Mouse (Mus musculus): ENCODE results near the gene Gfm1.

Gene Gfm1

DNA sequence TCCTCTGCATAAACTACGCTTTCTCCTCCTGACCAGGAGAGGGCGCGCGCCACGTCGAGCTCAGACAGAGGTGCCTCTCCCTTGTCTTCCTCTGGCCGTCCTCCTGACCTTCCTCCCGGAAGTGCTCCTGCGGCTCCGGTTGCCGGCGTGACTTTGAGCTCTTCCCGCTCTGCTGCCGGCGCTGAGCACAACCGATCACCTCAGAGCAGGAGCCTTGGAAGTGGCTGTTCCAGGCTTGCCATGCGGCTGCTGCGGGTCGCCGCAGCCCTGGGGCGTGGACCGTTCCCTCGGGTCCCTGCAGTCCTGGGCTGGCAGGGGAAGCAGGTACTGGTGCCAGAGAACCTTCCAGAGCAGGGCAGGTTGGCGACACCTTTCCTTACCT lies at the start of gene Gfm1:
Gfm1 (plus strand) TSS at position 98 of the 382 bp plus-strand sequence.
- DNase-seq (ENCODE audit: low spot score), result peak; percentile 88

DNA sequence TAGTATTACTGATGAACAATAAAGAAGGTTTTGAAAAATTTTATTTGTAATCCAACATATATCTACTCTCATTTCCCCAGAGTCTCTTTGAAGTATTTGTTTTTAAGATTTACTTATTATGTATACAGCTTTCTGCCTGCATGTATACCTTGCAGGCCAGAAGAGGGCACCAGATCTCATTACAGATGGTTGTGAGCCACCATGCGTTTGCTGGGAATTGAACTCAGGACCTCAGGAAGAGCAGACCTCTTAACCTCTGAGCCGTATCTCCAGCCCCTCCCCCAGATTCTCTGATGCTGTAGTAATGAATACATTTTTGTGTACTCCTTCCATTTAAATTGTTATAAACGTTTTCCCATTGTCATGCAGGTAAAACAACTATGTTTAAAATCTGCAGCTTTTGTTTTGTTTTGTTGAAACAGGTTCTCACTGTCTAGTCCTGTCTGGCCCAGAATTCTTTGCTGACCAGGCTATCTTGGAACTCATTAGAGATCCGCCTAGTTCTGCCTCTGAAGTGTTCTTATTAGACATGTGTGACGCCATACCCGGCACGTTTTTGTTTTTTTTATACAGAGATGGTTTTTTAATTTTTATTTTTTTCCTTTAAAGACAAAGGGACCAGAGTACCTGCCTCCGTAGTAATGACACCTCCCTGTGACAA lies 428 bp upstream of the Gfm1 start:
- DNase-seq (ENCODE audit: low spot score), result no peak

DNA sequence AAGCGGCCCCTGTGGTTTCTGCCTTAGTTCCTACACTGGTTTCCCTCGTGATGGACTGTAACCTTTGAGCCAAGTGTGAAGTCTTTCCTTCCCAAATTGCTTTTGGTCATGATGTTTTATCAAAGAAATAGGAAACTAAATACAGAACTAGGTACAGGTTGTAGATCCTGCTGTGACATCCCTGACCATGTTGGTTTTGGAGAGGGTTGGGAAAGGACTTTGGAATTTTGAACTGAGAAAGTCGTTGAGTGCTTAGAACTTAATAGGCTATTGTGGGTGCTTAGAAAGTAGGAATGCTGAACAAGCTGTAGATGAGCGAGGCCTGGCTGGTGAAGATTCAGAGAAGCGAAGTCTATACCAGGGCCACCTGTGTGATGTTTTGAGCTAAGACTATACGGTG lies 4.1 kb downstream of the Gfm1 start:
- no peak for DNase-seq (ENCODE audit: low spot score)

DNA sequence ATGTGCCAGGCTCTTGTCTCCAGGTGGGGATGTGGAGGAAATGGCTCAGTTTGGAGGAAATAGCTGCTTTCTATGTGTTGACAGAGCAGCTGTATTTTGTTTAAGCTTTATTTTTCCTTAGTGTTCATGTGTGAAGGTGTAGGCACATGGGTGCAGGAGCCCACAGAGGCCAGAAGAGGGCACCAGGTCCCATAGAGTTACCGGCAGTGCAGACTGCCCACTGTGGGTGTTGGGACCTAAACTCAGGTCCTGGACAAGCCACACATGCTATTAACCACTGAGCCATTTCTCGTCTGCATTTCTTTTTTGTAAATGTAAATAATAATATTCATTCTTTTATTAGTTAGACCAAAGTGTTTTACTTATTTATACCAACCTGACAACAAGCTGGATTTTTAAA lies 17.2 kb downstream of the Gfm1 start:
- DNase-seq (ENCODE audit: low spot score), result no peak

DNA sequence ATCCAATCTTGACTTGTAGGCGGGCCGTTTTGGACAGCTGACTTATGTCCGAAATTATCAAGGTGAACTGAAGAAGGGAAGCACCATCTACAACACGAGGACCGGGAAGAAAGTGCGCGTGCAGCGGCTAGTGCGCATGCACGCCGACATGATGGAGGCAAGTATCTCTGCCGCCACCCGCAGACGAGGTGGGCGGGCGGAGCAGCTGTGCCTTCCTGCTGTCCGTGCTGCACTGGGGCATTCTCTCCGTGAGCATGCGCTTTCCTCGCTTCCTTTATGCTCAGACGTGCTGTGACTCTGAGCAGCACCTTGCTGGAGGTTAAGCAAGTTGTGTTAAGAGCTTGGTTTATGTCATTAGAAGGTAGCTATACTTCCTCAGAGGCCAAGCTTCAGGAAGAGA lies 19.8 kb downstream of the Gfm1 start:
- no peak for DNase-seq (ENCODE audit: low spot score)

DNA sequence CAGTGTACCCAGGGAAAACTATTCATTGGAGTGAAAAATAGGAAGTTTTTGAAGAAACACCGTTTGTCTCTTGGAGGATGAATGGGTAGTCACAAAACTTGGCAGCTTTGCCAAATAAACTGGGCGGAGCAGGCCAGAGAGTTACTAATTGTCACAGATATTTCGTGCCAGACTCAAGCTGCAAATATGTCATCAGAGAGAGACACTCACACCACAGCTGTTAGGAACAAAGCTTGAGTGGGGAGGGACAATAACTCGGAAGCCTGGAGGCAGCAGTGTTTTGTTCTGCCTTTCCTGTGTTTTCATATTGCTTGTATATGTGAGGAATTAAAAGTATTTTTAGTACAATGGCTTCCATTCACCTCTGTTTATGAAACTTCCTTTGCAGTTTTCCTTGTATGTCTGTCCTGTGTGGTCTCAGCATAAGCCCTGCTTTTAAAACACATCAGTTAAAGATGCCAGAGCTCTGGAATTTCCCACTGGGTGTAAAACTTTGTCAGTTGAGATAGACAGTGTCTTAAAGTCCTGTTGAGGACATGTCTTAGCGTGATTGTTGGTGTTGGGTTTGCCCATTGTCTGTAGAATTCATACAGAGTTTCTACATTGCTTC lies 20.8 kb downstream of the Gfm1 start:
- DNase-seq (ENCODE audit: low spot score), result no peak

DNA sequence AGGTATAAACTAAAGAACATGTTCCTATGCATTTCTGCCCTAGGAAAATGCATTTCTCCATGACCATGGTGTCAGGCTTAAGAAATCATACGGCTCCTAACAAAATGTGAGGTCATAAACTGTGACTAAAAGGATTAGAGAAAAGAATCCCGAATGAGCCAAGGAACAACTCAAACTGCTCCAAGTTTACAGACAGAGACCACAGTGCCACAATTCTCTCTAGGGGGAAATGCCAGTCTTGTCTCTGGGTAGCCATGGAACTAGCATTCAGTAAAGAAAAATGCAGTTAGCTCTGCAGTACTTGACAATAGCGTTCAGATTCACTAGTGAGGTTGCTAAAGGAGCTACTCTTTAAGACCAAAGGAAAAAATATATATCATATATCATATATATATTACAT lies 30.0 kb downstream of the Gfm1 start:
- no peak for DNase-seq (ENCODE audit: low spot score)

DNA sequence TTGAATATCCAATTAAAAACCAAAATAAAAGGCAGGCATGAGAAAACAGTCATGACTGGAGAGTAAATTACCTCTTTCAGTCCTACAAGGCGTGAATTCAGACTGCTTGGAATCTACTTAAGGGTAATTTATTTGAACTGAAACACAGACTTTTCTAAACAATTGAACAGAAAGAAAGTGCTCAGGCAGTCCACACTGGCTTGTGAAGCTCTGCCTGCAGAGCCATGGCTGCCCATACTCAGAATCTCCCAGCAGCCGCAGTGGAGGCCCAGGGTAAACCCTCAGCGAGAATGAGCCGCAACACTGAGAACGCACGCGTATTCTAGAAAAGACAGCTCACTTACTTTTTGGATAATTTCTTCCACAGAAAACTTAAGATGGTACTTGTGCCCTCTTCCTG lies 32.1 kb downstream of the Gfm1 start:
- DNase-seq (ENCODE audit: low spot score), result no peak

DNA sequence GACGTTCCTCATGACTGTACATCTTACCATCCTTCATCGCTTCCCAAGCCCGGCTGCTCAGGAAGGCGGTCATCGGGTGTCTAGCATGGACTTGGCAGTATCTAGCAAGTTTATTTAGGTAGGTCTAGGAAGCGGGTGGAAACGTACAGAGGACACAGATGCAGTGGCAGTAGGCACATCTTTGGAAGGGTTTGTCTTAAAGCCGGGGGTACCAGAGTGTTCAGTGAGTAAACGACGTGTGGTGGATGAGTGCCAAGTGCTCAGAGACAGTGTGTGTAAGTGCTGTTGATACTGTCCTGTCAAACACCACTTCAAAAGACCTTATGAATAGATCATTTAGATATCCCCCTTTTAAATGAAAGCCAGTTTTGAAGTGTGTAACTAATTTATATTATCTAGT lies 32.7 kb downstream of the Gfm1 start:
- no peak for DNase-seq (ENCODE audit: low spot score)

DNA sequence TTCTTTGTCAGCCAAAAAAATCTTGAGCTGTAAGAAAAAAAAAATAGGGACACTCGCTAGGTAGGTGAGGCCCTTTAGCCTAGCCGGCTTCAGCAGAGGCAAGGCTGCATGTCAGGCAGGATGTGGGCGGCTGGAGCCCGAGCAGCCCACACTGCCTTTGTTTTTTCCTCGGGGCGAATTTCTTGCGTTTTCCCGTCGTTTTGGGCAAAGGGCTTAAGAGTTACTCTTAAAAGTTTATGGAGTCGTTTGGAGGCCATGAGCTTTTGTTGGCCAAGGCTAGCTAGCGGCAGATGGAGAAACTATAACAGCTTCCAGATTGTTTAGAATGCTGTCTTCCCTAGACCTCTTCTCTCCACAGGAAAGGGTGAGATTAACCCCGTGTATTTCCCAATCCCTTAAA lies 33.1 kb downstream of the Gfm1 start:
- DNase-seq (ENCODE audit: low spot score), result no peak

DNA sequence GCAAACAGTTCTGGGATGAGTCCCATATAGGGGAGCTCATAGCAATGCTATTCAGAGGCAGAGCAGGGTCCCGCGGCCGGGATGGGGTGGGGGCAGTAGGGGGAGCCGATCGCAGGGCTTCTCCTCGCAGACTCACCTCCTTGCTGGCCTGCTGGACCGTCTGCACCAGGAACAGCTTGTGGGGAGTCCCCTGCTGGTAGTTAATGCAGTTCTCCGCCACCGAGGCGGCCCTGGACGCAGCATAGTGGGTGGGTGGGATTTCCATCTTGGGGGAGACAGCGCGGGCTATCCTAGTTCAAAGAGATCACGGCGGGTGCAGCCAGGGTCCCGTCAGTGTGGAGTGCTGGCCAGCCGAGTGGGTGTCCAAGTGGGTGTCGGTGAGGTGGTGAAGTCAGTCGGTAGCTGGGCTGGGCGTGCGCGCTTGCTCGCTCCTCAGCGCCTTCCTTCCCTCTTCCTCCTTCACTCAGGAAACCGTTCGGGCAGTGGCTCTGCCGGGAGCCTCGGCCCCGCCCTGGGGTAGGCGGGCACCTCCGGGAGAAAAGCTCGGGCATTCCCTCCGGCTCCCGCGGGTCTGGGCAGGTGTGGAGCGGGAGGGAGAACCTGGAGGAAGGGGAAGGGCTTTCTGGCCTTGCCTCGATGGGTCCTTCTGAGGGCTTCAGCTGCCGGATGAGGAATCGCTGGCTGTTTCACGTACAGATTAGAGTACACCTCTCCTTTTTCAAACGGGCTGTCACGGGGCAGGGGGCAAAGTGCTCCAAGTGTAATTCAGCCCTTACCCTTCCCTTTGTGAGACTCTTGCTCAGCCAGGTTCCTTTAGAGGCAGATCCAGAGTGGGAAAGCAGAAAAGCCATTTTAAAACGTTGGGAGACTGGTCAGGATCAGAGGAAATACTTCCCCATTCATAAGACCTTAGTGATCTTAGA lies 33.8 kb downstream of the Gfm1 start, which contains the start of gene Lxn:
Lxn (minus strand) TSS at position 477 of the 923 bp plus-strand sequence.
- peak; percentile 55 for DNase-seq (ENCODE audit: low spot score)

DNA sequence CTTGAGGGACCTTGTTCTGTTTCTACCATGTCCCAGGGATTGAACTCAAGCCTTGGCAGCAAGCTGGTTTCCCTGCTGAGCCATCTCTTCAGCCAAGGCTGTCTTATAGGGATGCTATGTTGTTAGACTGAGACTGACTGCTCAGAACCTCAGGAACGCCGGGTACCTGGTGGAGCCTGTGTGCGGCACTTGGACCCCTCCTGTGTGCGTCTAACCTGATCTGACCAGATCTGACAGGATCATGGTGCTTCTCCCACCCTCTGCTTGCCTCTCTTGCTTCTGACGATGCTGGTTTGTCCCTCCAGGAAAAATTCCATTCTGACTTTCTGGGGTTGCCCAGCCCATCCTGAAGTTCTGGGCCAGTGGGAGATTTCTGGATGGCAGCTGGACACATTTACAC lies 36.7 kb downstream of the Gfm1 start:
- DNase-seq (ENCODE audit: low spot score), result no peak

DNA sequence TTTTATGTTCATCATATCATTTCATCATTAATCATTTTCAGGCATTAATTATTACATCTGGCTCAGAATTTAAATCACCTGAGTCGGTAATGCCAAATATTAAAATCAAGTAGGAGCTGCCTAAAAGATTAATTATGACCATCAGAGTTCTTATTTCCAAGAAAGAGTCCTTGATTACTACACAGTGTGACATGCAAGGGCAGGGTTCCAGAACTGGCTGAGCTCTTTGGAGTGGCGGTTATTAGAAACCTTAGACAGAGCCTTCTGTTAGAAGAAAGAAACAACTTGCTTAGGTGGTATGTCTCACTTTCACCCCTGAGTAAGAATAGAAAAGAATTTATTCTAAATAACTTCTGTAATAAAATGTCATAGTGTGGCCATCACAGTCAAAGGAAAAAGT lies 37.4 kb downstream of the Gfm1 start:
- DNase-seq (ENCODE audit: low spot score), result no peak

DNA sequence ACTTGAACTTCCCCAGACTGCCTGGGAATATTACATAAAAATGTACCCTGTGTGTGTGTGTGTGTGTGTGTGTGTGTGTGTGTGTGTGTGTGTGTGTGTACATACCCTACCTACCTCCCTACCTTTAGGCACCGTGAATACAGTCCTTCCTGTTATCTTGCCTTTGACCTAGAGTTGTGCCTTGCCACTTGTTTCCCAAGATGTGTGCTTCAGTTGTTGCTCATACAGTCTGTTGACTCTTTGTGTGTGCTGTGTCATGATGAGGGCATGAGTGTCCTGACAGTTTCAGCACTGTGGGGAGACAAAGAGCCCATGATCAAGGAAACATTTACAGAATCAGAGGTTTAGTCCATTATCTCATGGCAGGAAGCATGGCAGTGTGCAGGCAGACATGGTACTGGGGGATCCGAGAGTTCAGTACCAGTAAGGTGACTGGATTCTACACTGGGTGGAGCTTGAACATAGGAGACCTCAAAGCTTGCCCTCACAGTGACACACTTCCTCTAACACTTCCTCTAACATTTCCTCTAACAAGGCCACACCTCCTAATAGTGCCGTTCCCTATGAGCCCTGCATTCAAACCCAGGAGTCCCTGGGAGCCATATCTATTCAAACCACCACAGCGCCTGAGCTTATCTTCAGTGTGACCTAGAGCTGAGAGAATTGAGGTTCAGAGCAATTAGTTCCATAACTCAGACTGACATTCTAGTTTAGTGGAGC lies 41.7 kb downstream of the Gfm1 start:
- no peak for DNase-seq (ENCODE audit: low spot score)

DNA sequence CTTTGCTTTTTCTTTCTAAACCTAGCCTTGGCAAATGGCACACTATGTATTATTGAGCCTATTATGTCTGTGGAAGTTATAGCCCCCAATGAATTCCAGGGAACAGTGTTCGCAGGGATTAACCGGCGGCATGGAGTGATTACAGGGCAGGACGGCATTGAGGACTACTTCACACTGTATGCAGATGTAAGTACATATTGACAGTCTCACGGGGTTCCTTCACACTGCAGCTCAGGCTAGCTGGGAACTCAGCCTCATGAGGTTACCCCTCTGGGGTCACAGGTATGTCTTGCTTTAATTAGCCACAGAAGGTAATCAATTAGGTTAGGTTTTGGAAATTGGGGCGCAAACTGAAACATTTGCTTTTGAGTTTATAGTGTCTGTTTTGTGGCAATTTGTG lies 43.5 kb downstream of the Gfm1 start:
- DNase-seq (ENCODE audit: low spot score), result no peak

DNA sequence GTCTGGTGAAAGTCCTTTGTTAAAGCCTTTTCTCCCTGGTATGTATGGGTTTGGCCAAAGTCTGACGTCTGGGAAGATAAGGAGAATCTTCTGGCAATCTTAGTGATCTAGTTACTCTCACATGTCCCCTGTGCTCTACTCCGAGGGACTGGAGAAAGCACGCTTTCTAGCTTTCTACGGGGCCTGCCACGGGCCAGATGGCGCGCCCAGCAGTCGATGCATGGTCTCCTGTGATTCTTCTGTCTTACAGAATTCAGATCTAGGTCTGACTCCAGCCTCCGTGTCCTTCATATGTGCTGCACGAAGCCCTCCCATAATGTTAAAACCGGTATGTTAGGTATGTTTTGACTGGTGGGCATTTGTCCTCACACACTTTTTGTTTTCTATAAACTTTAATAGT lies 49.9 kb downstream of the Gfm1 start:
- no peak for DNase-seq (ENCODE audit: low spot score)

DNA sequence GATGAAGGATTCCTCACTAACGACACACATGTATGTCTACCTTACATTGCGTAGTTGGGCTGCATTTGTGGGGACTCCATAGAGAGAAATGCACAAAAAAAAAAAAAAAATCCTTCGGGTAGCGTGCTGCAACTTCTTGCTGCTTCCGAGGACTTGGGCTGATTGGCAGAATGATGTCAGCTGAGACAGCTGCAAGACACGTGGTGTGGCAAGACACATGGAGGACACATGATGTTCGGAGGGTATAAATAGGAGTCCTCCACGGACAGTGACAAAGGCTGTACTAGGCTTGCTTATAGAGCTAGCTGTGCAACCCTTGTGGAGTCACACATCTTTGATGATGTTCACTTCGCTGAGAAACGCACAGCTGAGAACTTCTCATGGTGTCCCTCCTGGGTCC lies 52.5 kb downstream of the Gfm1 start:
- no peak for DNase-seq (ENCODE audit: low spot score)

DNA sequence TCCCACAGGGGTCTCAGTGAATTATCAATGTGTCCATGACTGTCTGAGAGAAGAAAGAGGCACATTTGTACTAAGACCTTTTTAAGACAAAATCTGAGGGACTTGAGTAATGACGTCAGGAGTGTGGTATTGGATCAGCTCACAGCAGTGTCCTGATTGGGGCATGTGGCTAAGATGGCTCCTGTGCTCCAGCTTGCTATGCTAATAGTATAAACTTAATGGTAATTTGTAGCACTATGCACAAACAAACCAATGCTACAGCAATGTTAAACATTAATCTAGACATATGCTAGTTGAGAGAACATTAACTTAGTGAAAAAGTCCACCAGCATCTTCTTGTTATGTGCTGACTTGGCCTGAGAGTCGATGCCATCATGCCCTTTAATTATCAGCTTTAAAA lies 55.3 kb downstream of the Gfm1 start:
- no peak for DNase-seq (ENCODE audit: low spot score)

DNA sequence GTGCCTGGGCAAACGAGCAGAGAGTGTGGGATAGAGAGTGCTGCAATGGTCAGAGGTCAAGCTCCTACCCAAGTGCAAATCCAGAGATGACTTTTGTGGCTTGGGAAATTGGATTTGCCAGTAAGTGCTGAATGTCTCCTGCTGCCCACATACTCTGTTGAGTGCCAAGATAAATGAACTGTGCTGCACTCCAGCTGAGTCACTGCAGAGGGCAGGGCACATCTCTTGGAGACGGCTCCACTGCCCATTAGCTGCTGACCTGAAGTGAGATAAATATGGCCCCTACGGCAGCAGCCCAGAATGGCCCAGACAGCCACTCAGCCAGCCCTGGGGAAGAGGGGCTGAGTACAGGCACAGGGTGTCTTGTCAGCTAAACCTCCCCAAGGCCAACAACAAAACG lies 60.3 kb downstream of the Gfm1 start:
- DNase-seq (ENCODE audit: low spot score), result no peak

DNA sequence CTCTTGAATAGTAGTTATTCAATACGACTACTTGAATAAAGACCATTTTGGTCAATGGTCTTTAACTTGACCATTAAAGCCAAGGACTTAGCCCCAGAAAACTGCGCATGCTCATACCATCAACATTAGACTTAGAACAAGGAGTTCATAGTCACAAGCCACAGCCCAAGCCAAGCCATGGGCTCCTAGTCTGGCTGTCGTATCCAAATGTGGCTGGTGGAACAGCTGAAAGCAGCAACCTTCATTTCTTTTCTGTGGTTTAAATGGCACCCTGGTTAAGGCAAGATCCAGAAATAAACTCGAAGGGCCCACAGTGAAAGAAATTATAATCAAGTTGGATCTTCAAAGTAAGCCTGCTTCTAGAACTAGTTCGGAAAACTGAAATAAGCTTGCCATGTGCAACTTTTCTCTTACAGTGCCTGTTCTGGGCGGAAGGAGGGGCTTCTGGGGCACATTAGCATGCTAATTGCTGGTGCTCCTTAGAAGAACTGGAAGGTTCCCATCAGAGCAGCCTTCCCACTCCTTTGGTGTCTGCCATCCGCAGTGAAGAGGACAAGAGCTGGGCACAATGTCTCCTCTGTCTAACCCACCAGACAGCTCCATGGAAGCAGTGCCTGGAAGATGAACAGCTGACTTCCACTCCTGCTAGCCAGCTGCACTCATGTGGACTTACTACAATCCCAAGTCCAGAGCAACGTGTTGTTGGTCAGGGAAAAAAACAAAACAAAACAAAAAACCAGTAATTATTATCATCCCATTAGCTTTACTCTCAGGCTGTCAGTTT lies 62.4 kb downstream of the Gfm1 start:
- DNase-seq (ENCODE audit: low spot score), result no peak

DNA sequence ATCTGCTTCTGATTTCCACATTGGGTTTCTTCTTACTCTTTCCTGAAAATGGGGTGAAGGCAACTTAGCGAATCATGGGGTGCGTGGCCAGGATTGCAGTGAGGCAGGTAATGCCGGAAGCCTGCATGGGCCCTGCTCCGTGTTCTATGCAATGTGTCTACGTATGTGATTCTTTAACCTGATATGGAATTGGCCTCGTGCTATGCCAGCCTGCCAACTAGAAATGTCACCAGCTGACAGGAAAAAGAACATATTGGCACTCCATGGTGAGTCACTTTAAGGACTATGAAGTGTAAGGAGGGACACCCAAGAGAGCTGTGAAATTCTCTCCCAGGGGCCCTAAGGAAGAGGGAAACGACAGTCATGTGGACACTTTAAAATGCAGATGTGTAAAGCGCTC lies 63.2 kb downstream of the Gfm1 start:
- DNase-seq (ENCODE audit: low spot score), result no peak

DNA sequence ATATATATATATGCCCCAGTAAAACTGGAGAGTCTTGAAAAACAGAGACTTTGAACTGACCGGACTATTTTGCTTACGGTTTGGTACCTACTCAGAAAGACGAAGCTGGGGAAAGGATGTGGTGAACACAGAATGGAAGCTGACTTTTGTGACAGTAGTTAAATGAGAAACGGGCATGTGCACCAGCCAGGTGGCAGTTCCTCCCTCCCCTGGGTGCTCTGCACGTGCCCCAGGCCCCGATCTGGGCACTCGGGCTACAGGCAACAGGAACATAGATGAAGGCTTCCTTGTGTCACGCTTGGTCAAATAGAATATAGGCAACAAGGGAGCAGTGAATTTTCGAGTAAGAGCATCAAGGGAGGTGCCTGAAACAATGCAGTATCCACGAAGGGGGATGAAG lies 66.4 kb downstream of the Gfm1 start:
- no peak for DNase-seq (ENCODE audit: low spot score)
